Mouse (Mus musculus): ENCODE data around the gene Jsrp1. TPM values are rescaled to one million over a fixed set of nuclear protein-coding genes. Genes with fewer than 3 reads are reported as not detected.

Gene Jsrp1
- polyA plus RNA-seq, 1 experiment: not detected

DNA sequence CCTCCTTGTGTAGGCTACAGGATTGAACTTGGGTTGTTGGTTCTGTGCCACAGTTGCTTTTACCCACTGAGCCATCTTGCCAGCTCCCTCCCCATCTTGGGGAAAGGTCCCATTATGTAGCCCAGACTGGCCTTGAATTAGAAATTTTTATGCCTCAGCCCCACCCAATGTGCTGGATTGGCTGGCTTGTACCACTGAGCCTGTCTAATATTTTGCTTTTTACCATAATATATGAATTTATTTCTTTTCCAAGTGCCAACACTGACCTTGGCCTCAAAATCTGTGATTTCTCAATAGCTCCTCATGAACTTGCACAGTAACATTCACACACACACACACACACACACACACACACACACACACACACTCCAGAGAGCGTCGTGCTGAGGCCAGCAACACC, 47.6 kb downstream of the Jsrp1 start:
- H3K4me3 ChIP-seq (replicated peaks): no peak overlapping the region
- H3K9me3 ChIP-seq (ENCODE audit: control insufficient read depth, low read length): no peaks in the 10 kb centered on the region
- no peaks in the 10 kb centered on the region for H3K27me3 ChIP-seq (ENCODE audit: control insufficient read depth)
- no peak for TF ChIP-seq TAL1 (IDR thresholded peaks at IDR 0.05; ENCODE audit: low read length)
- no peak for TF ChIP-seq GATA1 (IDR thresholded peaks at IDR 0.05; ENCODE audit: low read length)
- peaks cover 43% of the 10 kb centered on the region for H3K4me1 ChIP-seq (ENCODE audit: control insufficient read depth)
- peaks cover 91% of the 10 kb centered on the region for H3K36me3 ChIP-seq (ENCODE audit: control insufficient read depth)

DNA sequence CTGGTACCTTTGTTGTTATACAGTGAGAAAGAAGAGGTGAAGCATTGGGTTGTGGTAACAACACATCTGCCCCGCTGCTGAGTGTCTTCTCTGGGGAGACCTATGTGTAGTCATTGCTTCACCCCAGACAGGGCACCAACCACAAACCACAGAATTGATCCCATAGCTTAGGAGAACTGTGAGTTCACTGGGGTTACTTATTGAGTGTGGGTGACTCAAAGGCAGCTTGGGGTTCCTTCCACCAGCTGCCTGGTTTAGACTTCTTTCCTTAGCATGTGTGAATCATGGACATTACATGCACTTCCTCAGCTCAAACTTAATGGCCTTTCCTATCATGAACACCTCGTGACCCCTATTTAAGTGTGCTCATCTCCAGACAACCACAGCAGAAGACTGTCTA, 49.8 kb downstream of the Jsrp1 start:
- H3K4me1 ChIP-seq (ENCODE audit: control insufficient read depth): peaks cover 51% of the 10 kb centered on the region

DNA sequence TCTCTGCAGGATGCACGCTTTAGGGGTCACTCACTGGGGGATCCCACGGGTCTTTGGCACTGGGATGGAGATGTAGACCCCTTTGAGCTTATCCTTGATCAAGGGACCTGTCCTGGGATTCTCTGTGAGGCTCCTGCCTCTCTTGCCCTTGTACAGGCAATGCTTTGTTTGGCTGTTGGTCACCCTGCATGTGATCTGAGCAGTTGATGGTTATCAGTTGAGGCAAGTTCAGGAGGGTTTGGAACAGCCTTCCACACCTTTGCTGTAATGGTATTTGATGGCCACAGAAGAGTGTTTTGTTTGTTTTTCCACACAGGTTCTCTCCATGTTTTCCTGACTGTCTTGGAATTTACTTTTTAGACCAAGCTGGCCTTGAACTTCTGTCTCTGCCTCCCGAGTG, 51.5 kb downstream of the Jsrp1 start:
- Histone ChIP-seq H3K4me1 (ENCODE audit: control insufficient read depth) (peaks cover 68% of the 10 kb centered on the region), H3K4me3 (replicated peaks) (no peak overlapping the region), H3K9me3 (ENCODE audit: control insufficient read depth, low read length) (no peaks in the 10 kb centered on the region), H3K36me3 (ENCODE audit: control insufficient read depth) (peaks cover 88% of the 10 kb centered on the region), H3K27me3 (ENCODE audit: control insufficient read depth) (no peaks in the 10 kb centered on the region)
- no peak for TF ChIP-seq TAL1 (IDR thresholded peaks at IDR 0.05; ENCODE audit: low read length)
- TF ChIP-seq GATA1 (IDR thresholded peaks at IDR 0.05; ENCODE audit: low read length): no peak

More for the DNA sequence above, 49.8 kb downstream of the Jsrp1 start:
- TF ChIP-seq GATA1 (IDR thresholded peaks at IDR 0.05; ENCODE audit: low read length) (no peak), TAL1 (IDR thresholded peaks at IDR 0.05; ENCODE audit: low read length) (no peak)
- H3K36me3 ChIP-seq (ENCODE audit: control insufficient read depth): peaks cover 87% of the 10 kb centered on the region
- no peak overlapping the region for H3K4me3 ChIP-seq (replicated peaks)
- no peaks in the 10 kb centered on the region for H3K9me3 ChIP-seq (ENCODE audit: control insufficient read depth, low read length)
- H3K27me3 ChIP-seq (ENCODE audit: control insufficient read depth): no peaks in the 10 kb centered on the region

DNA sequence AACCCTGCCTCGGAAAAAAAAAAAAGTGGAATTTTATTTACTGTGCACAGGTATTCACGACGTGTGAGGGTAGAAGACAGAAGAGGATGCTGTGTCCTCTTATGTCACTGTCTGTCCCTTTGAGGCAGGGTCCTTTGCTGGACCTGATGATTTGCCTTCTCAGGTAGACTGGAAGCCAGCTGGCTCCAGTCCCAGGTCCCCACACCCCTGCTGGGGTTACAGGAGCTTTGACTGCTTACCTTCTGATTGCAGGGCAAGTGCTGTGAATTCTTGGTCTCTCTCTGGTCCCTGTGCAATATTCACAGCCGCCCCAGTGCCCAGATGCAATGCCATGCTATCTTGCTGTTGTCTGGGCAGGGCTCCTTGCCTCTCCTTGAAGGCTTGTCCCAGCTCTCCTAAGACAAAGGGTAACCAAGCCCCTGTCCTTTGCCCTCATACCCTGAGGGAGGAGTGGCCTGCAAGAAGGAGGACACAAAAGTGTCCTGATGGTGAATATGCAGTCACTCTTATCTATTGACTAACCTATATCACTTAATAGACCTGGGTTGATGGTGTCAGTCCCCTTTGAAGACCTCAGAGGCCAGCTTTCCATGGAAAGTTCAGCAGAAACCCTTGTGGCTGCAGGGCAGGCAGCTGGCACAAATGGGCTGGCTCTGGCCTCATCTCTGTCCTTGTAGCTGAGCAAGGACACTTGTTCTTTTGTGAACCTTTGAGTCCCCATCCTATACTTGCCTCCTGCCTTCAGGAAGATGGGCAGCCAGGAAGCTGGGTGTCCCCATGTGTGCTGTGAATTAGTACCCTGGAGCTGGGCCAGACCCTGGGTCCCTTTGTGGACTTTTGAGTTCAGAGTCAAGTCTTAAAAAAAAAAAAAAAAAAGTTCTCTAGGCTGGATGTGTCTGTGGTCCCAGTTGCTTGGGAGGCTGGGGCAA, 52.4 kb downstream of the Jsrp1 start:
- H3K36me3 ChIP-seq (ENCODE audit: control insufficient read depth): peaks cover 86% of the 10 kb centered on the region

DNA sequence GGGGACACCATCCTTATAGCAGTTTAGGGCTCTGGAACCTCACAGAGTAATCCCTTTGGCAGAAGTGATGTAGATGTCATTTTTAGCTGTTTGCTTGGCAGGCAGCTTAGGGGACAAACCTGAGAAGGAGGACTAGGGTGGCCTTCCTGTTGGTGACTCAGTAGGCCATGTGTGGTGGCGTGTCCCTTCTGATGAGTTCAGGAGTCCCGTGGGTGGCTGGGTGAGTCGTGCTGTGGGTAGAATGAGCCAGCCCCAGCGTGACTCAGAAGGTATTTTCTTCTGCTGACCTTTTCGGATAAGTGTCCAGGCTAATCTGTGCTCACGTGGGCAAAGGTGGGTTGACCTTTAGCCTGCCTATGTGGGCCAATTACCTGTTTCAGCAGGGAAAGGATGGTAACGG, 54.6 kb downstream of the Jsrp1 start:
- Histone ChIP-seq H3K9me3 (ENCODE audit: control insufficient read depth, low read length) (no peaks in the 10 kb centered on the region), H3K36me3 (ENCODE audit: control insufficient read depth) (peaks cover 65% of the 10 kb centered on the region), H3K4me3 (replicated peaks) (no peak overlapping the region), H3K4me1 (ENCODE audit: control insufficient read depth) (peaks cover 76% of the 10 kb centered on the region), H3K27me3 (ENCODE audit: control insufficient read depth) (no peaks in the 10 kb centered on the region)
- no peak for TF ChIP-seq TAL1 (IDR thresholded peaks at IDR 0.05; ENCODE audit: low read length)
- TF ChIP-seq GATA1 (IDR thresholded peaks at IDR 0.05; ENCODE audit: low read length): no peak

More for the DNA sequence above, 52.4 kb downstream of the Jsrp1 start:
- peaks cover 78% of the 10 kb centered on the region for H3K4me1 ChIP-seq (ENCODE audit: control insufficient read depth)
- H3K27me3 ChIP-seq (ENCODE audit: control insufficient read depth): no peaks in the 10 kb centered on the region
- no peak for TF ChIP-seq GATA1 (IDR thresholded peaks at IDR 0.05; ENCODE audit: low read length)
- no peak for TF ChIP-seq TAL1 (IDR thresholded peaks at IDR 0.05; ENCODE audit: low read length)
- H3K4me3 ChIP-seq (replicated peaks): no peak overlapping the region
- no peaks in the 10 kb centered on the region for H3K9me3 ChIP-seq (ENCODE audit: control insufficient read depth, low read length)

Other genes with a start within 250 kb of the Jsrp1 start
- 19.9 and 21.2 TPM in 2 replicates for gene Klf16, start 236.2 kb downstream of the Jsrp1 start, polyA plus RNA-seq (2012)
- gene Abhd17a, start 223.2 kb downstream of the Jsrp1 start, polyA plus RNA-seq (2012): 103 and 117 TPM in 2 replicates
- gene Scamp4, start 210.6 kb downstream of the Jsrp1 start, polyA plus RNA-seq (2012): 6.8 and 7.3 TPM in 2 replicates
- 4.1 and 6.2 TPM in 2 replicates for gene Adat3, start 210.6 kb downstream of the Jsrp1 start, polyA plus RNA-seq (2012)
- gene Gm49322, start 207.5 kb downstream of the Jsrp1 start, polyA plus RNA-seq (2012): 0.07 and 0.12 TPM in 2 replicates
- 33.9 and 36.6 TPM in 2 replicates for gene Csnk1g2, start 190.7 kb downstream of the Jsrp1 start, polyA plus RNA-seq (2012)
- gene Btbd2, start 156.4 kb downstream of the Jsrp1 start, polyA plus RNA-seq (2012): 2.6 and 3.2 TPM in 2 replicates
- 49.1 and 53.2 TPM in 2 replicates for gene Mknk2, start 135.4 kb downstream of the Jsrp1 start, polyA plus RNA-seq (2012)
- gene Mob3a, start 111.5 kb downstream of the Jsrp1 start, polyA plus RNA-seq (2012): 1.8 and 2.1 TPM in 2 replicates
- 1.2 and 3.9 TPM in 2 replicates for gene Izumo4, start 111.3 kb downstream of the Jsrp1 start, polyA plus RNA-seq (2012)
- gene Ap3d1, start 71.2 kb downstream of the Jsrp1 start, polyA plus RNA-seq (2012): 2.5 and 2.6 TPM in 2 replicates
- gene Dot1l, start 58.3 kb downstream of the Jsrp1 start, polyA plus RNA-seq (2012): 8.8 and 9.8 TPM in 2 replicates
- gene Sf3a2, start 15.3 kb downstream of the Jsrp1 start, polyA plus RNA-seq (2012): 68.4 and 69.3 TPM in 2 replicates
- gene Plekhj1, start 14.9 kb downstream of the Jsrp1 start, polyA plus RNA-seq (2012): 32.7 and 39.3 TPM in 2 replicates
- 0.33 and 0.43 TPM in 2 replicates for gene Amh, start 8.3 kb downstream of the Jsrp1 start, polyA plus RNA-seq (2012)
- 1,446 and 1,486 TPM in 2 replicates for gene Oaz1, start 13.2 kb upstream of the Jsrp1 start, polyA plus RNA-seq (2012)
- not detected in 2 replicates for gene Lingo3, start 30.5 kb upstream of the Jsrp1 start, polyA plus RNA-seq (2012)
- gene Lsm7, start 41.7 kb upstream of the Jsrp1 start, polyA plus RNA-seq (2012): 17.4 and 20.7 TPM in 2 replicates
- gene Sppl2b, start 41.8 kb upstream of the Jsrp1 start, polyA plus RNA-seq (2012): 56.0 and 60.5 TPM in 2 replicates
- gene Tmprss9, start 58.4 kb upstream of the Jsrp1 start, polyA plus RNA-seq (2012): 0.02 and 0.03 TPM in 2 replicates
- 29.2 and 32.1 TPM in 2 replicates for gene Timm13, start 87.5 kb upstream of the Jsrp1 start, polyA plus RNA-seq (2012)
- 1.1 and 1.3 TPM in 2 replicates for gene Lmnb2, start 104.7 kb upstream of the Jsrp1 start, polyA plus RNA-seq (2012)
- 0.15 and 0.16 TPM in 2 replicates for gene Gadd45b, start 116.6 kb upstream of the Jsrp1 start, polyA plus RNA-seq (2012)
- not detected in 2 replicates for gene Gng7, start 201.4 kb upstream of the Jsrp1 start, polyA plus RNA-seq (2012)
- 0.01 TPM in 1 of 2 replicates, not detected in the other for gene Diras1, start 212.2 kb upstream of the Jsrp1 start, polyA plus RNA-seq (2012)
- gene Slc39a3, start 223.9 kb upstream of the Jsrp1 start, polyA plus RNA-seq (2012): 1.5 and 1.7 TPM in 2 replicates
- gene Sgta, start 246.7 kb upstream of the Jsrp1 start, polyA plus RNA-seq (2012): 18.3 and 18.8 TPM in 2 replicates